Mouse (Mus musculus) midbrain, embryonic 10.5 days (tissue): ENCODE data around the gene Ndufs3. TPM values are rescaled to one million over a fixed set of nuclear protein-coding genes. Genes with fewer than 3 reads are reported as not detected.

Experiments
- polyA plus RNA-seq: library from polyadenylated mRNA; unstranded; fragments of >200 nt; fragmentation: Nextera tagmentation; extraction: Ambion mirVana; gene quantifications from 2 replicates; pipeline ENCODE4 v1.2.1, GENCODE M21; 2016

Gene Ndufs3
- polyA plus RNA-seq, 1 experiment from 2014 or later: 199 TPM

Other genes starting within 250 kb of the Ndufs3 start
- gene Nup160, start 227.6 kb downstream of the Ndufs3 start, polyA plus RNA-seq: 62.2 and 62.5 TPM in 2 replicates
- 110 and 128 TPM in 2 replicates for gene Fnbp4, start 159.5 kb downstream of the Ndufs3 start, polyA plus RNA-seq
- 0.25 and 0.47 TPM in 2 replicates for gene Agbl2, start 122.1 kb downstream of the Ndufs3 start, polyA plus RNA-seq
- 251 and 254 TPM in 2 replicates for gene Mtch2, start 57.7 kb downstream of the Ndufs3 start, polyA plus RNA-seq
- gene C1qtnf4, start 19.0 kb downstream of the Ndufs3 start, polyA plus RNA-seq: 2.3 and 3.8 TPM in 2 replicates
- 57.8 and 58.6 TPM in 2 replicates for gene Kbtbd4, start 87 bp downstream of the Ndufs3 start, polyA plus RNA-seq
- 148 and 158 TPM in 2 replicates for gene Celf1, start 35.6 kb upstream of the Ndufs3 start, polyA plus RNA-seq
- 1.7 and 2.0 TPM in 2 replicates for gene Rapsn, start 130.8 kb upstream of the Ndufs3 start, polyA plus RNA-seq
- 363 TPM in 2 replicates for gene Psmc3, start 149.2 kb upstream of the Ndufs3 start, polyA plus RNA-seq
- gene Slc39a13, start 165.6 kb upstream of the Ndufs3 start, polyA plus RNA-seq: 20.5 and 26.3 TPM in 2 replicates
- gene Spi1, start 177.6 kb upstream of the Ndufs3 start, polyA plus RNA-seq: 3.6 and 5.6 TPM in 2 replicates
- gene Mybpc3, start 213.3 kb upstream of the Ndufs3 start, polyA plus RNA-seq: 0.02 TPM in 1 of 2 replicates, not detected in the other